Comparison of ENCODE assay signal across 10 mouse cellular contexts in genomic region chr17:71039851-71040581, GRCm38 (mm10). TPM values are rescaled to one million over a fixed set of nuclear protein-coding genes. Genes with fewer than 3 reads are reported as not detected.
DNase-seq lines count a peak whose midpoint lies in the region; ATAC-seq lines count a peak whose summit lies in the region.
"Had no signal": no experiment of that assay in that cellular context is flagged by ENCODE, and none has a peak within 500 bp of the region (broad histone marks: within the 10 kb centered on the region; RNA-seq: fewer than 3 reads in every experiment).

No protein-coding gene starts in this region.

- H3K36me3 ChIP-seq in liver, embryonic 11.5 days (ENCODE audit: control insufficient read depth, insufficient read depth, low read length): no peaks in the 10 kb centered on the region
- H3K36me3 ChIP-seq in kidney, embryonic 14.5 days (ENCODE audit: control insufficient read depth, insufficient read depth, low read length): no peaks in the 10 kb centered on the region
- H3K36me3 ChIP-seq: liver, embryonic 12.5 days had no signal

- 0 out of 2 replicates have a peak, but pooled peaks cover 2% of the 10 kb centered on the region for H3K4me1 ChIP-seq in liver, embryonic 11.5 days (replicated peaks; ENCODE audit: control insufficient read depth, insufficient read depth, low read length)
- H3K4me1 ChIP-seq in kidney, embryonic 14.5 days (ENCODE audit: control insufficient read depth, insufficient read depth, low read length): peaks cover 17% of the 10 kb centered on the region

- H3K27me3 ChIP-seq in liver, embryonic 11.5 days (replicated peaks; ENCODE audit: control insufficient read depth, insufficient read depth, low read length): no peaks in the 10 kb centered on the region
- no peaks in the 10 kb centered on the region for H3K27me3 ChIP-seq in kidney, embryonic 14.5 days (ENCODE audit: control insufficient read depth, insufficient read depth, low read length)
- H3K27me3 ChIP-seq: liver, embryonic 12.5 days had no signal

- H3K4me3 ChIP-seq in liver, embryonic 11.5 days (ENCODE audit: low read depth, low read length): no peak overlapping the region
- H3K4me3 ChIP-seq in kidney, embryonic 14.5 days (ENCODE audit: low read length): no peak overlapping the region
- H3K4me3 ChIP-seq: liver, embryonic 12.5 days had no signal

- no peaks in the 10 kb centered on the region for H3K9me3 ChIP-seq in liver, embryonic 11.5 days (ENCODE audit: control insufficient read depth, low read length)
- H3K9me3 ChIP-seq in kidney, embryonic 14.5 days (ENCODE audit: control insufficient read depth, low read length): no peaks in the 10 kb centered on the region
- H3K9me3 ChIP-seq: liver, embryonic 12.5 days had no signal

- ATAC-seq in liver, embryonic 11.5 days (replicated peaks; ENCODE audit: low FRiP score): no peak
- peak; percentile 75 for ATAC-seq in kidney, embryonic 14.5 days (ENCODE audit: low FRiP score, low TSS enrichment)
- ATAC-seq: liver, embryonic 12.5 days had no signal

- no peak overlapping the region for H3K4me2 ChIP-seq in liver, embryonic 11.5 days
- H3K4me2 ChIP-seq in kidney, embryonic 14.5 days (replicated peaks; ENCODE audit: low read depth, low read length): peak overlapping the region; percentile 8; the same call in 1 of the 2 replicates
- H3K4me2 ChIP-seq: liver, embryonic 12.5 days had no signal

- WGBS in liver, embryonic 11.5 days: 58% methylated on average over 12 of the region's 12 CpGs
- WGBS in kidney, embryonic 14.5 days: 24% methylated on average over 12 of the region's 12 CpGs

- peak; percentile 7 for DNase-seq in liver, embryonic 11.5 days (ENCODE audit: low spot score)
- no peak for DNase-seq in liver
- DNase-seq in fibroblast of lung, adult 2 months (ENCODE audit: low read depth): peak; percentile 61
- peak; percentile 82 for DNase-seq in mesoderm, embryonic 11.5 days (ENCODE audit: low read depth, low spot score)
- DNase-seq in thymus, postnatal 0 days (ENCODE audit: low spot score): no peak
- DNase-seq in adrenal gland, postnatal 4 days (ENCODE audit: low spot score in 2 of 2): no peak
- no peak for DNase-seq in ovary, postnatal 36 days (ENCODE audit: low spot score)
- DNase-seq: right cerebral cortex, postnatal 25 days had no signal

- H3K9ac ChIP-seq in liver, embryonic 11.5 days (ENCODE audit: low read depth, low read length): no peak overlapping the region
- no peak overlapping the region for H3K9ac ChIP-seq in kidney, embryonic 14.5 days (ENCODE audit: low read depth, low read length)
- H3K9ac ChIP-seq: liver, embryonic 12.5 days had no signal

- H3K27ac ChIP-seq in liver, embryonic 11.5 days (ENCODE audit: low read depth, low read length): no peak overlapping the region
- H3K27ac ChIP-seq in kidney, embryonic 14.5 days (ENCODE audit: low read depth, low read length): no peak overlapping the region
- H3K27ac ChIP-seq: liver, embryonic 12.5 days had no signal

RNA-seq across cellular contexts. Expression of gene Myl12a, which starts 37.3 kb away (rescaled TPM):
- 428 and 442 TPM in 2 replicates for polyA plus RNA-seq in liver, embryonic 11.5 days (2014; fragmentation: Nextera tagmentation; extraction: Ambion mirVana)
- polyA plus RNA-seq in kidney, embryonic 14.5 days (2014; fragmentation: Nextera tagmentation; extraction: Ambion mirVana): 648 and 687 TPM in 2 replicates
- polyA plus RNA-seq in thymus, postnatal 0 days (2015; fragmentation: Nextera tagmentation; extraction: Ambion mirVana): 587 and 594 TPM in 2 replicates
- total RNA-seq in adrenal gland, postnatal 4 days (2021): 100 to 1,000 TPM; 315 to 317 TPM

RNA-seq across cellular contexts. Expression of gene Myom1, which starts 37.6 kb away (rescaled TPM):
- 5.8 and 7.3 TPM in 2 replicates for polyA plus RNA-seq in liver, embryonic 11.5 days (2014; fragmentation: Nextera tagmentation; extraction: Ambion mirVana)
- polyA plus RNA-seq in kidney, embryonic 14.5 days (2014; fragmentation: Nextera tagmentation; extraction: Ambion mirVana): 3.0 and 3.6 TPM in 2 replicates
- polyA plus RNA-seq in thymus, postnatal 0 days (2015; fragmentation: Nextera tagmentation; extraction: Ambion mirVana): 1.2 and 1.4 TPM in 2 replicates
- total RNA-seq in adrenal gland, postnatal 4 days (2021): 10 to 100 TPM; 16.5 to 34.7 TPM

Comparison
In these comparisons a context has a peak if more than half of its experiments do, and no peak if none do; other contexts are left out.
1. DNase-seq: peak in liver, embryonic 11.5 days (single experiment), fibroblast of lung, adult 2 months (single experiment) and mesoderm, embryonic 11.5 days (single experiment); none in liver (single experiment), thymus, postnatal 0 days (single experiment), adrenal gland, postnatal 4 days (0 of 2) and ovary, postnatal 36 days (single experiment).